Mouse (Mus musculus): Measurements from ENCODE around the gene Pole2. TPM values are rescaled to one million over a fixed set of nuclear protein-coding genes. Genes with fewer than 3 reads are reported as not detected.

Gene Pole2
- polyA plus RNA-seq (2012; ENCODE audit: insufficient read depth, insufficient read length, missing spikeins), result 9.3 and 10.2 TPM in 2 replicates

GRCm38 (mm10) chr12:69227776-69228466 lies at the start of gene Pole2:
Gene Pole2, minus strand, starts transcription at chr12:69228195.
- Histone ChIP-seq H3K27ac (ENCODE audit: insufficient read depth, low read depth, low read length) (peak within 1 kb of the TSS; percentile 5; the same call in 1 of the 2 replicates), H3K4me3 (ENCODE audit: insufficient read depth, low read length) (peak within 1 kb of the TSS; percentile 72), H3K4me1 (ENCODE audit: control insufficient read depth, insufficient read depth, low read length) (peaks cover 8% of the 10 kb centered on the region; the same call in 1 of the 2 replicates)
- TF ChIP-seq CTCF (IDR thresholded peaks at IDR 0.05; ENCODE audit: low read depth, low read length) (no peak), POLR2A (IDR thresholded peaks at IDR 0.05; ENCODE audit: borderline replicate concordance, low read depth, low read length) (no peak)

- TF ChIP-seq POLR2A (IDR thresholded peaks at IDR 0.05; ENCODE audit: borderline replicate concordance, low read depth, low read length) (no peak), CTCF (IDR thresholded peaks at IDR 0.05; ENCODE audit: low read depth, low read length) (no peak)
- no peak overlapping the region for H3K4me3 ChIP-seq (ENCODE audit: insufficient read depth, low read length)
- H3K27ac ChIP-seq (ENCODE audit: insufficient read depth, low read depth, low read length), result no peak overlapping the region
- no peaks in the 10 kb centered on the region for H3K4me1 ChIP-seq (ENCODE audit: control insufficient read depth, insufficient read depth, low read length)
Observed at GRCm38 (mm10) chr12:69268956-69269355, 41.0 kb upstream of the Pole2 start.

GRCm38 (mm10) chr12:69267956-69268632 lies 40.1 kb upstream of the Pole2 start:
- H3K4me3 ChIP-seq (ENCODE audit: insufficient read depth, low read length), result no peak overlapping the region
- no peaks in the 10 kb centered on the region for H3K4me1 ChIP-seq (ENCODE audit: control insufficient read depth, insufficient read depth, low read length)
- TF ChIP-seq POLR2A (IDR thresholded peaks at IDR 0.05; ENCODE audit: borderline replicate concordance, low read depth, low read length) (no peak), CTCF (IDR thresholded peaks at IDR 0.05; ENCODE audit: low read depth, low read length) (no peak)
- H3K27ac ChIP-seq (ENCODE audit: insufficient read depth, low read depth, low read length), result no peak overlapping the region

- H3K4me1 ChIP-seq (ENCODE audit: control insufficient read depth, insufficient read depth, low read length), result no peaks in the 10 kb centered on the region
- no peak overlapping the region for H3K27ac ChIP-seq (ENCODE audit: insufficient read depth, low read depth, low read length)
- TF ChIP-seq CTCF (IDR thresholded peaks at IDR 0.05; ENCODE audit: low read depth, low read length) (no peak), POLR2A (IDR thresholded peaks at IDR 0.05; ENCODE audit: borderline replicate concordance, low read depth, low read length) (no peak)
- H3K4me3 ChIP-seq (ENCODE audit: insufficient read depth, low read length), result no peak overlapping the region
Observed at GRCm38 (mm10) chr12:69265031-69265430, 37.0 kb upstream of the Pole2 start.

GRCm38 (mm10) chr12:69262251-69262650 lies 34.3 kb upstream of the Pole2 start:
- TF ChIP-seq CTCF (IDR thresholded peaks at IDR 0.05; ENCODE audit: low read depth, low read length) (no peak), POLR2A (IDR thresholded peaks at IDR 0.05; ENCODE audit: borderline replicate concordance, low read depth, low read length) (no peak)
- no peak overlapping the region for H3K4me3 ChIP-seq (ENCODE audit: insufficient read depth, low read length)
- no peak overlapping the region for H3K27ac ChIP-seq (ENCODE audit: insufficient read depth, low read depth, low read length)
- no peaks in the 10 kb centered on the region for H3K4me1 ChIP-seq (ENCODE audit: control insufficient read depth, insufficient read depth, low read length)

GRCm38 (mm10) chr12:69257836-69258235 lies 29.8 kb upstream of the Pole2 start:
- no peak overlapping the region for H3K27ac ChIP-seq (ENCODE audit: insufficient read depth, low read depth, low read length)
- H3K4me1 ChIP-seq (ENCODE audit: control insufficient read depth, insufficient read depth, low read length), result no peaks in the 10 kb centered on the region
- no peak overlapping the region for H3K4me3 ChIP-seq (ENCODE audit: insufficient read depth, low read length)
- no peak for TF ChIP-seq CTCF (IDR thresholded peaks at IDR 0.05; ENCODE audit: low read depth, low read length)
- TF ChIP-seq POLR2A (IDR thresholded peaks at IDR 0.05; ENCODE audit: borderline replicate concordance, low read depth, low read length), result no peak

- TF ChIP-seq CTCF (IDR thresholded peaks at IDR 0.05; ENCODE audit: low read depth, low read length) (no peak), POLR2A (IDR thresholded peaks at IDR 0.05; ENCODE audit: borderline replicate concordance, low read depth, low read length) (no peak)
- H3K4me1 ChIP-seq (ENCODE audit: control insufficient read depth, insufficient read depth, low read length), result peaks cover 4% of the 10 kb centered on the region
- H3K4me3 ChIP-seq (ENCODE audit: insufficient read depth, low read length), result no peak overlapping the region
- no peak overlapping the region for H3K27ac ChIP-seq (ENCODE audit: insufficient read depth, low read depth, low read length)
Observed at GRCm38 (mm10) chr12:69253806-69254205, 25.8 kb upstream of the Pole2 start.

- TF ChIP-seq POLR2A (IDR thresholded peaks at IDR 0.05; ENCODE audit: borderline replicate concordance, low read depth, low read length) (no peak), CTCF (IDR thresholded peaks at IDR 0.05; ENCODE audit: low read depth, low read length) (no peak)
- H3K27ac ChIP-seq (ENCODE audit: insufficient read depth, low read depth, low read length), result no peak overlapping the region
- H3K4me3 ChIP-seq (ENCODE audit: insufficient read depth, low read length), result no peak overlapping the region
- peaks cover 4% of the 10 kb centered on the region for H3K4me1 ChIP-seq (ENCODE audit: control insufficient read depth, insufficient read depth, low read length)
Observed at GRCm38 (mm10) chr12:69250756-69251155, 22.8 kb upstream of the Pole2 start.

- TF ChIP-seq POLR2A (IDR thresholded peaks at IDR 0.05; ENCODE audit: borderline replicate concordance, low read depth, low read length) (no peak), CTCF (IDR thresholded peaks at IDR 0.05; ENCODE audit: low read depth, low read length) (no peak)
- peaks cover 4% of the 10 kb centered on the region for H3K4me1 ChIP-seq (ENCODE audit: control insufficient read depth, insufficient read depth, low read length)
- no peak overlapping the region for H3K27ac ChIP-seq (ENCODE audit: insufficient read depth, low read depth, low read length)
- H3K4me3 ChIP-seq (ENCODE audit: insufficient read depth, low read length), result no peak overlapping the region
Observed at GRCm38 (mm10) chr12:69249766-69250165, 21.8 kb upstream of the Pole2 start.
